Mouse (Mus musculus) brain, embryonic 14.5 days (tissue): ENCODE measurements at regions not wholly inside any gene's neighbourhood (a gene's known extent, or its start where the extent isn't known, plus 50 kb on each side); places are given as distances from the start of the nearest gene placed in this dataset.
A peak's percentile ranks its signal among the peaks of the same experiment; 100 is the strongest.

Experiments used
- DNase-seq: peaks from one replicate; pipeline ENCODE4 v3.0.0-alpha.2; 2011; ENCODE audit warnings: low read depth
- CTCF ChIP-seq: fragments of 200-500 bp; IDR thresholded peaks from 2 replicates; pipeline ENCODE4 v1.5.1; 2012; ENCODE audit warnings: inconsistent platforms, mild to moderate bottlenecking, moderate library complexity, borderline replicate concordance; ENCODE audit not compliant: insufficient read depth, insufficient read length; ENCODE audit errors: extremely low read depth
- POLR2A ChIP-seq: fragments of 200-500 bp; IDR thresholded peaks from 2 replicates; pipeline ENCODE4 v1.6.1; 2012; ENCODE audit warnings: mild to moderate bottlenecking, inconsistent platforms, borderline replicate concordance; ENCODE audit not compliant: poor library complexity, insufficient read depth, insufficient read length, severe bottlenecking; ENCODE audit errors: extremely low read depth

- no peak for DNase-seq
- TF ChIP-seq POLR2A (no peak), CTCF (no peak)
Observed at GRCm38 (mm10) chr7:68988061-68988460, 239.0 kb upstream of the Arrdc4 start.

GRCm38 (mm10) chr7:68983937-68984336 lies 234.9 kb upstream of the Arrdc4 start:
- no peak for DNase-seq

GRCm38 (mm10) chr7:68982914-68983502 lies 234.0 kb upstream of the Arrdc4 start:
- no peak for TF ChIP-seq POLR2A
- TF ChIP-seq CTCF = no peak
- DNase-seq = peak; percentile 65

More at GRCm38 (mm10) chr7:68983937-68984336, 234.9 kb upstream of the Arrdc4 start:
- no peak for TF ChIP-seq CTCF
- TF ChIP-seq POLR2A = no peak

GRCm38 (mm10) chr7:68978576-68978975 lies 229.5 kb upstream of the Arrdc4 start:
- DNase-seq = peak; percentile 62
- TF ChIP-seq CTCF = no peak
- no peak for TF ChIP-seq POLR2A

GRCm38 (mm10) chr7:68976813-68977752 lies 228.0 kb upstream of the Arrdc4 start:
- peak; percentile 89 for DNase-seq
- TF ChIP-seq CTCF (peak; percentile 60; the same call in 1 of the 2 replicates), POLR2A (no peak)

GRCm38 (mm10) chr7:68975956-68976355 lies 226.9 kb upstream of the Arrdc4 start:
- peak; percentile 2 for DNase-seq
- TF ChIP-seq CTCF (no peak), POLR2A (no peak)

GRCm38 (mm10) chr7:68975580-68975894 lies 226.5 kb upstream of the Arrdc4 start:
- TF ChIP-seq CTCF (no peak), POLR2A (no peak)
- no peak for DNase-seq

- no peak for DNase-seq
- TF ChIP-seq CTCF = no peak
- TF ChIP-seq POLR2A = no peak
Observed at GRCm38 (mm10) chr7:68974761-68975579, 225.9 kb upstream of the Arrdc4 start.

GRCm38 (mm10) chr7:68945886-68946863 lies 197.1 kb upstream of the Arrdc4 start:
- TF ChIP-seq CTCF = no peak
- no peak for TF ChIP-seq POLR2A
- peak; percentile 19 for DNase-seq

- DNase-seq = peak; percentile 60
- TF ChIP-seq CTCF = no peak
Observed at GRCm38 (mm10) chr7:68930627-68931334, 181.7 kb upstream of the Arrdc4 start.

GRCm38 (mm10) chr7:68929669-68930068 lies 180.6 kb upstream of the Arrdc4 start:
- TF ChIP-seq CTCF = no peak
- TF ChIP-seq POLR2A = no peak
- no peak for DNase-seq
